Mouse (Mus musculus) cortical plate, adult 2 months (tissue): ENCODE measurements around the gene Cyb5r2. TPM values are rescaled to one million over a fixed set of nuclear protein-coding genes. Genes with fewer than 3 reads are reported as not detected.

ENCODE experiments used
- H3K27ac ChIP-seq: fragments of 200-500 bp; 2 replicates; pipeline ENCODE4 v1.5.1; 2012; ENCODE audit warnings: low read length, control low read depth, inconsistent platforms; ENCODE audit not compliant: insufficient read depth
- H3K4me1 ChIP-seq: fragments of 200-500 bp; 2 replicates; pipeline ENCODE4 v1.6.1; 2011; ENCODE audit warnings: low read length; ENCODE audit not compliant: control insufficient read depth, insufficient read depth
- H3K4me3 ChIP-seq: fragments of 200-500 bp; 2 replicates; pipeline ENCODE4 v1.5.1; 2011; ENCODE audit warnings: mild to moderate bottlenecking, low read length, control low read depth; ENCODE audit not compliant: insufficient read depth
- CTCF ChIP-seq: fragments of 200-500 bp; IDR thresholded peaks from 2 replicates; pipeline ENCODE4 v1.5.1; 2011; ENCODE audit warnings: mild to moderate bottlenecking, control low read depth, low read length; ENCODE audit not compliant: insufficient read depth; ENCODE audit errors: extremely low read depth
- POLR2A ChIP-seq: fragments of 200-500 bp; IDR thresholded peaks from 2 replicates; pipeline ENCODE4 v1.6.1; 2011; ENCODE audit warnings: mild to moderate bottlenecking, low read length, control low read depth; ENCODE audit not compliant: insufficient read depth; ENCODE audit errors: extremely low read depth
- polyA plus RNA-seq: library from polyadenylated mRNA; depleted of rRNA; stranded (reverse); fragments of >200 nt; gene quantifications from 2 replicates; pipeline ENCODE4 v1.2.3, GENCODE M21; 2012

Cyb5r2 gene
- polyA plus RNA-seq, 1 experiment, result 0.19 TPM

- Histone ChIP-seq H3K4me3 (no peak overlapping the region), H3K27ac (no peak overlapping the region), H3K4me1 (no peaks in the 10 kb centered on the region)
- no peak for TF ChIP-seq CTCF
- no peak for TF ChIP-seq POLR2A
Observed at GRCm38 (mm10) chr7:107752031-107752520, 5.8 kb downstream of the Cyb5r2 start.

DNA sequence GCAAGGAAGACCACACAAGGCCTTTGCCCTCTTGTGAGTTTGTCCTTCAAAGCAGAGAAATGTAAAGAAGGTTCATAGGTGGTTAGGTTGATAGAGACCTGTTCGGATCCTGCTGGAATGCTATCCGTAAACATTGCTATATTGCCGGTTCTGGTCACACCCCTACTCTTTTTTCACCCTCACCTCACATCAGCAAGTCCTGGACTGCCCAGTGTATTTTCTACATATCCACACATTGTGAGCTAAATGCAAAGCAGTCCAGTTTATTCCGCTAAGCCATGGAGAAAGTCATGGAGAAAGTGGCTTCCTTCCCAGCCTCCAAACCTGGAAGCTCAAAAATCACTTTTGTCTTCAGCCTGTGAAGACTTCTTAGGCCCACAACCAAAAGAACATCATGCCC, 8.1 kb downstream of the Cyb5r2 start:
- H3K27ac ChIP-seq, result no peak overlapping the region
- no peak for TF ChIP-seq CTCF
- no peak for TF ChIP-seq POLR2A
- H3K4me3 ChIP-seq, result no peak overlapping the region
- H3K4me1 ChIP-seq, result no peaks in the 10 kb centered on the region

DNA sequence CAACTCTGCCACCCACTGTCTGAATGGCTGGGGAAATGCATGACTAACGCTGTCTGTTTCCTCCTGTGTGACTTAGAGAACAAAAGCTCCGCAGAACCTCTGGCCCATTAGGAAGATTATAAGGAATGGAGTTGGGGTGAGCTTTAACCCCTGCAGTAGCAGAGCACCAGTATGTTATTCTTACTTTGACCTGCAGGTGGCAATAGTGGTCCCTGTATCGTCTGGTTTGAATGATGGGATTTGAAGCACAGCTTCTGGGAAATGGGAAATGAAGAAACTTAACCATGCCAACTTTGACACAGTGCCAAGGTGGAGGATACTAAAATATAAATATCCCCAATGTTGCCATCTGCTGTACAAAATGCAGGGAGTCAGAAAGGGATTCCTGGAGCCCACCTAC, 8.6 kb downstream of the Cyb5r2 start:
- Histone ChIP-seq H3K4me3 (no peak overlapping the region), H3K27ac (no peak overlapping the region), H3K4me1 (no peaks in the 10 kb centered on the region)
- TF ChIP-seq CTCF (peak; percentile 60; the same call in 1 of the 2 replicates), POLR2A (no peak)

GRCm38 (mm10) chr7:107747954-107748353, 9.9 kb downstream of the Cyb5r2 start:
- H3K4me1 ChIP-seq, result no peaks in the 10 kb centered on the region
- H3K4me3 ChIP-seq, result no peak overlapping the region
- no peak overlapping the region for H3K27ac ChIP-seq
- TF ChIP-seq CTCF (peak; percentile 66), POLR2A (no peak)

GRCm38 (mm10) chr7:107747476-107747875, 10.4 kb downstream of the Cyb5r2 start:
- no peak overlapping the region for H3K4me3 ChIP-seq
- H3K27ac ChIP-seq, result no peak overlapping the region
- no peaks in the 10 kb centered on the region for H3K4me1 ChIP-seq
- TF ChIP-seq POLR2A, result no peak

DNA sequence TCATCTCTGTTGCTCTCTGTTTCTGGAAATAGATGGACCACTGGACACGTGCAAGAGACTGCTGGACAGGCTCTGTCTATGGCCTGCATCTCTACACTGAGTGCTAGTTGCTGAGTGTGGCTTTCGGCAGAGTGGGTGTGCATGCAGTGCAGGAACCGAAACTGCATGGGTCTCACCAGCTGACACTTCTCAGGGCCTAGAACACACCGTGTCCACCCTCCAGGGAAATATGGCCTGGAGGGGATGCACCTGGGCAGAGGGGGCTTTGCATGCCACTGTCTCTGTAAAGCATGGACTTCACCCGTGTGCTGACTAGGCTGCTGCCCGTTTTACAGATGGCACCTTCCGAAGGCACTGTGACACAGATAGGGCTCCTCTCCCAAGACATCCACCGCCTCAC, 11.8 kb downstream of the Cyb5r2 start:
- TF ChIP-seq POLR2A, result no peak
- no peak for TF ChIP-seq CTCF
- Histone ChIP-seq H3K27ac (no peak overlapping the region), H3K4me1 (no peaks in the 10 kb centered on the region), H3K4me3 (no peak overlapping the region)

DNA sequence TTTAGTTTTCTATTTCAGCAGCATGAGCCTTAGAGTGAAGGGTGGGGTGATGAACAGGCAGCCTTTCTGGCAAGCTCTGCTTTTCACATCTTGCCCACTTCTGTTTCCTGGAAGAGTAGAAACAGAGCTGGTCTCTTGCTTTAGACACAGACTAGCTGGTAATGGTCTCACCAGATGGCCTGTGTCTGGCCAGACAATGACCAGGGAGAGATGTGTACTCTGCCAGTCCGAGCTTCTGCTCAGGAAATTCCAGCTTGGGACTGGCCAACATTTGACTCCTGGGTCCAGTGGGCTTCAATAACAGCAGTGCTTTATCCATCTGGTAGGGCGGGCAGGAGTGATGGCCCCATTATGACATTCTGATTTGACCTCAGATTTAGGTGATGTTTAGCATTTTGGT, 12.7 kb downstream of the Cyb5r2 start:
- Histone ChIP-seq H3K27ac (no peak overlapping the region), H3K4me3 (no peak overlapping the region), H3K4me1 (no peaks in the 10 kb centered on the region)
- TF ChIP-seq POLR2A (no peak), CTCF (no peak)

DNA sequence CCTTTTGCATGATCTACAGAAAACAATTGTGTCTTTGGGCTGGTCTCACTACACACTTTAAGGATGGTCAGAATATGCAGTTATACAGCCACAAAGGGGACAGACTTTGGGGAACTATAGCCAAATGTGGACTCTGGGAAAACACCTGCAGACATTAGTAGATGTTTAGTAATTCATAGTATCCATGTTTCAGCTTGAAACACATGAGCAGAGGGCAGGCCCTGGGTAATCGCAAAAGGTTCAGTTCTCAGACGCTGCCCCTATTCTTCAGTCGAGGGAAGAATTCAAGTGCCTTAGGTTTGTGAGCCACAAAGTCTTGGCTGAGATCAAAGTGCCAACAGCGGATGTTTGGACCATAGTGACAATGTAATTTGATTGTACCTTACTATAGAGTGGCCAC, 13.4 kb downstream of the Cyb5r2 start:
- H3K4me3 ChIP-seq, result no peak overlapping the region
- TF ChIP-seq POLR2A, result no peak
- no peak for TF ChIP-seq CTCF
- no peaks in the 10 kb centered on the region for H3K4me1 ChIP-seq
- no peak overlapping the region for H3K27ac ChIP-seq

GRCm38 (mm10) chr7:107742963-107743465, 14.8 kb downstream of the Cyb5r2 start:
- Histone ChIP-seq H3K4me1 (no peaks in the 10 kb centered on the region), H3K27ac (no peak overlapping the region), H3K4me3 (no peak overlapping the region)
- TF ChIP-seq CTCF (no peak), POLR2A (no peak)

- H3K4me1 ChIP-seq, result no peaks in the 10 kb centered on the region
- peak; percentile 25; the same call in 1 of the 2 replicates for TF ChIP-seq CTCF
- no peak for TF ChIP-seq POLR2A
- no peak overlapping the region for H3K27ac ChIP-seq
- H3K4me3 ChIP-seq, result no peak overlapping the region
Observed at GRCm38 (mm10) chr7:107738726-107739125, 19.1 kb downstream of the Cyb5r2 start.

GRCm38 (mm10) chr7:107733162-107733561, 24.7 kb downstream of the Cyb5r2 start:
- Histone ChIP-seq H3K27ac (no peak overlapping the region), H3K4me3 (no peak overlapping the region), H3K4me1 (no peaks in the 10 kb centered on the region)
- TF ChIP-seq POLR2A, result no peak
- no peak for TF ChIP-seq CTCF

DNA sequence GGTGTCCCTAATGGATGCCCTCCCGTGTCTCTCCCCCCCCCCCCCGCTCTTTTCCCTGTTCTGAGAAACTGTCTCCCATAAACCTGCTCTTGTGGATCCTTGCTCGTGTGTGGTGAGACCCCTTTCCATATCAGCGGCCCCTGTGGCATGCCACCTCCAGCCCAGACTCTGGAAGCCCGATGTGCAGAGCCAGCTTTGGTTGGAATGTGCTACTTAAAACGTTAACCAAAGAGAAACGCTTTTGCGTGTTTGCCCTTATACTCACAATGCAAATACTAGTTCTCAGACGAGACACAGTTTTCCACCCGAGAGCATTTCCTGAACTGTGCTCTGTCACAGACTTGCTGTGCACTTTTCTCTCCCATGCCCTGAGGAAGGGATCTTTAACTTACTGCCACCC, 27.2 kb downstream of the Cyb5r2 start:
- Histone ChIP-seq H3K4me3 (no peak overlapping the region), H3K27ac (no peak overlapping the region), H3K4me1 (no peaks in the 10 kb centered on the region)
- no peak for TF ChIP-seq CTCF
- TF ChIP-seq POLR2A, result no peak
